Mouse (Mus musculus): Measurements from ENCODE around the gene 4930430F08Rik. TPM values are rescaled to one million over a fixed set of nuclear protein-coding genes. Genes with fewer than 3 reads are reported as not detected.

The 4930430F08Rik gene
- total and polyA plus RNA-seq, 2 experiments, result 8.3 to 10.3 TPM

DNA sequence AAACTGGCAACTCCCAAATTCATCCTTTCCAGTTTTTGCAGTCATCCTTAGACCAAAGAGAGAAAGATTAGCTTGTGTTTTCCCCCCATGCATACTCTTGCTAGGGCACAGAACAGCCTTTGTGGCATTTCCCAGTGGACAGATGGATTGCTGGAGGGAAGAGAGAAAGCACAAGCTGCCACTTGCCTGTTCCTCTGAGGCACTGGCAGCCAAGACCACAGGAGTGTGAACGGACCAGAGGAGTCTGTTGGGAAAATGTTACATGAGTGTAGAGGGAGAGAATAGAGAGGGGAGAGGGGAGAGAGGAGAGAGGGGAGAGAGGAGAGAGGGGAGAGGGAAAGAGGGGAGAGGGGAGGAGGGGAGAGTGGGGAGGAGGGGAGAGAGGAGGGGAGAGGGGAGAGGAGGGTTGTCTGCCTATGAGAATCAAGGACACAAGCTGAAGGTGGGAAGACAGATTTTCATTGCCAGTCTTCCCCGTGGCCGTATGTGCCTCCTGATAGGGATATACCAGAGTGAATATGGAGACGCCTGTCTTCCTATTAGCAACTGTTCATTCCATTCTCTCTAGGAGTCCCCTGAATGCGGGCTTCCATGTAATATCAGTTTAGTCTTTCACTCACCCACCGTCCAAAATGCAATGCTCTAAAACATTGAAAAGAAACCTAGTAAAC is 27.1 kb upstream of the 4930430F08Rik start:
- Histone ChIP-seq H3K27me3 (ENCODE audit: control insufficient read depth, insufficient read depth, low read length) (no peaks in the 10 kb centered on the region), H3K36me3 (ENCODE audit: control insufficient read depth, insufficient read depth, low read length) (no peaks in the 10 kb centered on the region), H3K79me2 (ENCODE audit: control insufficient read depth, insufficient read depth, low read length) (no peaks in the 10 kb centered on the region), H3K27ac (replicated peaks; ENCODE audit: insufficient read depth, low read depth, low read length) (no peak overlapping the region), H3K4me3 (ENCODE audit: insufficient read depth, low read depth, low read length) (no peak overlapping the region), H3K4me1 (ENCODE audit: control insufficient read depth, insufficient read depth, low read length) (no peaks in the 10 kb centered on the region), H3K9ac (ENCODE audit: low read depth, low read length) (no peak overlapping the region)
- no peak for TF ChIP-seq CTCF (IDR thresholded peaks at IDR 0.05; ENCODE audit: low read depth, low read length)
- TF ChIP-seq POLR2A (IDR thresholded peaks at IDR 0.05; ENCODE audit: extremely low read depth, insufficient read depth, low read length), result no peak
- no peak for DNase-seq (ENCODE audit: extremely low read depth, low read depth, low spot score)
- 71% methylated on average over 6 of the region's 6 CpGs for WGBS

DNA sequence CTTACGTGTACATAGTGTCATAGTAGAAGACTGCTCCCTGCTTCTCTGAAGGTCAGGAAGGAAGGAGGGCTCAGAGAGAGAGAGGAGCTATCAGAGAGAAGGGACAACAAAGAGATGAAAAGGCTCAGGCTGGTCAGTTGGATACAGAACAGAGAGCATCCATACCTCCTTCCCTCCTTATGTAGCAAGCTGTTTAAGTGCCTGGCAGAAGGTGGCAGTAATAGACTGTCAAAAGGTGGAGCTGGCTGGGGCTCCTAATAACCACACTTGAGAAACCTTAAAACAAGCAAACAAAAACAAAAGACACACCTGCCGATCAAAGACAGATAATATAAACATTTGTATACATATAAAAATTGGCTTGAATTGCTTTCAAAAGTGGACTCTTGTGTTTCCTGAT is 14.0 kb upstream of the 4930430F08Rik start:
- H3K36me3 ChIP-seq (ENCODE audit: control insufficient read depth, insufficient read depth, low read length), result no peaks in the 10 kb centered on the region
- H3K4me3 ChIP-seq (ENCODE audit: insufficient read depth, low read depth, low read length), result no peak overlapping the region
- WGBS, result 68% methylated on average over 2 of the region's 2 CpGs
- no peaks in the 10 kb centered on the region for H3K27me3 ChIP-seq (ENCODE audit: control insufficient read depth, insufficient read depth, low read length)
- no peak overlapping the region for H3K9ac ChIP-seq (ENCODE audit: low read depth, low read length)
- no peak for DNase-seq (ENCODE audit: extremely low read depth, low read depth, low spot score)
- no peak overlapping the region for H3K27ac ChIP-seq (replicated peaks; ENCODE audit: insufficient read depth, low read depth, low read length)
- TF ChIP-seq CTCF (IDR thresholded peaks at IDR 0.05; ENCODE audit: low read depth, low read length), result no peak
- no peaks in the 10 kb centered on the region for H3K4me1 ChIP-seq (ENCODE audit: control insufficient read depth, insufficient read depth, low read length)
- H3K79me2 ChIP-seq (ENCODE audit: control insufficient read depth, insufficient read depth, low read length), result no peaks in the 10 kb centered on the region

DNA sequence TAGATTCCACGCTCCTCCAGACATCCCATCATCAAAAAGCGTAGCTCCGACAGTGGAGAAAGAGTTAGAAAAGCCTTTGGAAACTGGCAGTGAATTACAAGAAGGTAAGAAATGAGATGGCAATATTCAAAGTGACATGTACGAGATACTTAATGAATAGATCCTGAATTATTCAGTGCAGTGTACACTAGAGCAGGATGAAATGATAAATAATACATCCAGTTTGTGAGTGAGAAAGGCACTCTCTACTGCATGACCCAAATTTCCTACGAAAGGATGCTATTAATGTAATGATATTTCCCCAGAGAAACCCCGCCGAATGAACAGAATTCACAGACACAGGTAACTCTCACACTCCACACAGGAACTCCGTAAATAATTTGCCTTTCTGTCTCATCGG is 13.3 kb upstream of the 4930430F08Rik start:
- WGBS, result 81% methylated on average over 9 of the region's 9 CpGs
- Histone ChIP-seq H3K9ac (ENCODE audit: low read depth, low read length) (no peak overlapping the region), H3K36me3 (ENCODE audit: control insufficient read depth, insufficient read depth, low read length) (no peaks in the 10 kb centered on the region), H3K27me3 (ENCODE audit: control insufficient read depth, insufficient read depth, low read length) (no peaks in the 10 kb centered on the region), H3K4me1 (ENCODE audit: control insufficient read depth, insufficient read depth, low read length) (no peaks in the 10 kb centered on the region), H3K27ac (replicated peaks; ENCODE audit: insufficient read depth, low read depth, low read length) (no peak overlapping the region), H3K4me3 (ENCODE audit: insufficient read depth, low read depth, low read length) (no peak overlapping the region), H3K79me2 (ENCODE audit: control insufficient read depth, insufficient read depth, low read length) (no peaks in the 10 kb centered on the region)
- DNase-seq (ENCODE audit: extremely low read depth, low read depth, low spot score), result no peak
- no peak for TF ChIP-seq POLR2A (IDR thresholded peaks at IDR 0.05; ENCODE audit: extremely low read depth, insufficient read depth, low read length)
- no peak for TF ChIP-seq CTCF (IDR thresholded peaks at IDR 0.05; ENCODE audit: low read depth, low read length)

DNA sequence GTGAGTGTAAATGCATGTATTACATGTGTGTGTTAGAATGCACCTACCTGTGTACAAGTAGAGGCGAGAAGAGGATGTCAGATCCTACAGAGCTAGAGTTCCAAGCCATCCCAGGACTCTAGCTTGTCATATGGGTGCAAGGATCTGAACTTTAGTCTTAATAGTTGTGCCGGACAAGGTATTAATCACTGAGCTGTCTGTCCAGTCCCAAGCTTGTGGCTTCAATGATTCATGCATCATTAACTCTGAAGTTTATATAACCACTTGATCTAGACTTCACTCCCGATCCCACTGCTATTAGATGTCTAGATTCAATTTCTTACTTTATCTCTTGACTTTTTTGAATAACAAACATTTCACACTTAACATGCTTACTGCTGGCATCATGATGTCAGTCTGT is 8.1 kb upstream of the 4930430F08Rik start:
- WGBS, result 81% methylated on average over 3 of the region's 3 CpGs
- Histone ChIP-seq H3K27me3 (ENCODE audit: control insufficient read depth, insufficient read depth, low read length) (no peaks in the 10 kb centered on the region), H3K79me2 (ENCODE audit: control insufficient read depth, insufficient read depth, low read length) (no peaks in the 10 kb centered on the region), H3K4me1 (ENCODE audit: control insufficient read depth, insufficient read depth, low read length) (no peaks in the 10 kb centered on the region), H3K9ac (ENCODE audit: low read depth, low read length) (no peak overlapping the region), H3K36me3 (ENCODE audit: control insufficient read depth, insufficient read depth, low read length) (no peaks in the 10 kb centered on the region), H3K27ac (replicated peaks; ENCODE audit: insufficient read depth, low read depth, low read length) (no peak overlapping the region), H3K4me3 (ENCODE audit: insufficient read depth, low read depth, low read length) (no peak overlapping the region)
- TF ChIP-seq CTCF (IDR thresholded peaks at IDR 0.05; ENCODE audit: low read depth, low read length), result no peak
- TF ChIP-seq POLR2A (IDR thresholded peaks at IDR 0.05; ENCODE audit: extremely low read depth, insufficient read depth, low read length), result no peak
- no peak for DNase-seq (ENCODE audit: extremely low read depth, low read depth, low spot score)

DNA sequence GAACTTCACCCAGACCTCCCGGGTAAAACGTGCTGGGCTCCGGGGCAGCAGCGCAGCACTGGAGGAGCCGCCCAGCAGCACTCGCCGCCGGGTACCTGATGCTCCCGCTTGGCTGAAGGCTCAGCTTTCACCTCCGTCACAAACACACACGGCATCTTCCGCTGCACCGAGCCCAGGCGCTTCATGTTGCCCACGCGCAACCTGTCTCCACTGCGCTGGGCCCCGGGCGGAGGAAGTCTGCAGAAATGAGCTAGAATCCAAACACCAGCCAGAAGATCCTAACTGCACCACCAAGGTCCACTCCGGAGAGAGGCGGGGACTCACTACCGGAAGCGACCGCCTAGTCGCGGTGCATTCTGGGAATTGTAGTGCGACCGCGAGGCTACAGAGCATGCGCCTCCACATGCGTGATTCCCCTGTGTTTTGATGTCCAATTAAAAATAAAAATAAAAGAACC is 1.3 kb downstream of the 4930430F08Rik start:
- peak overlapping the region; percentile 74 for H3K4me3 ChIP-seq (ENCODE audit: insufficient read depth, low read depth, low read length)
- no peak overlapping the region for H3K27ac ChIP-seq (replicated peaks; ENCODE audit: insufficient read depth, low read depth, low read length)
- peak; percentile 79 for DNase-seq (ENCODE audit: extremely low read depth, low read depth, low spot score)
- H3K4me1 ChIP-seq (ENCODE audit: control insufficient read depth, insufficient read depth, low read length), result peaks cover 3% of the 10 kb centered on the region; the same call in 1 of the 2 replicates
- no peak for TF ChIP-seq CTCF (IDR thresholded peaks at IDR 0.05; ENCODE audit: low read depth, low read length)
- TF ChIP-seq POLR2A (IDR thresholded peaks at IDR 0.05; ENCODE audit: extremely low read depth, insufficient read depth, low read length), result peak; percentile 55; the same call in 1 of the 2 replicates
- H3K36me3 ChIP-seq (ENCODE audit: control insufficient read depth, insufficient read depth, low read length), result no peaks in the 10 kb centered on the region
- no peaks in the 10 kb centered on the region for H3K27me3 ChIP-seq (ENCODE audit: control insufficient read depth, insufficient read depth, low read length)
- WGBS, result under 1% methylated on average over 31 of the region's 31 CpGs
- no peaks in the 10 kb centered on the region for H3K79me2 ChIP-seq (ENCODE audit: control insufficient read depth, insufficient read depth, low read length)
- peak overlapping the region; percentile 62 for H3K9ac ChIP-seq (ENCODE audit: low read depth, low read length)

DNA sequence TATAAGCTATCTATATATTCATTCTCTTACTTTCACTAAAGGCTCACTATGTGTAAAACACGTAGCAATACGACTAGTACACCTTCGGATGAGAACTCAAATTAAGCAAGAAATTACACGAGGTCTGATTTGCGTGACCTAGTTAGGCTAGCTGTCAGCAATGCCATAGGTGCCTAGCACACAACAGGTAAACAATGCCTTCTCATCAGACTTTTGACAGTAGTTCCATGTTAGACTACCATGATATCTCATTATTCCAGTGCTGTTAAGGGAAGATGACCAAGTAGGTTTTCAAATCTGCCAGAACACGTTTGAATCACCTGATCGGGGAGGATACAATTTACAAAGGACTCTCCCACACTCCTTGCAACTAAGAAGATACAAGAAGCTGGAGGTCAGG is 1.7 kb downstream of the 4930430F08Rik start:
- peaks cover 3% of the 10 kb centered on the region; the same call in 1 of the 2 replicates for H3K4me1 ChIP-seq (ENCODE audit: control insufficient read depth, insufficient read depth, low read length)
- WGBS, result 23% methylated on average over 7 of the region's 7 CpGs
- H3K27ac ChIP-seq (replicated peaks; ENCODE audit: insufficient read depth, low read depth, low read length), result no peak overlapping the region
- TF ChIP-seq POLR2A (IDR thresholded peaks at IDR 0.05; ENCODE audit: extremely low read depth, insufficient read depth, low read length) (no peak), CTCF (IDR thresholded peaks at IDR 0.05; ENCODE audit: low read depth, low read length) (no peak)
- no peaks in the 10 kb centered on the region for H3K27me3 ChIP-seq (ENCODE audit: control insufficient read depth, insufficient read depth, low read length)
- H3K4me3 ChIP-seq (ENCODE audit: insufficient read depth, low read depth, low read length), result peak overlapping the region; percentile 74
- no peaks in the 10 kb centered on the region for H3K79me2 ChIP-seq (ENCODE audit: control insufficient read depth, insufficient read depth, low read length)
- peak; percentile 31 for DNase-seq (ENCODE audit: extremely low read depth, low read depth, low spot score)
- peak overlapping the region; percentile 62 for H3K9ac ChIP-seq (ENCODE audit: low read depth, low read length)
- no peaks in the 10 kb centered on the region for H3K36me3 ChIP-seq (ENCODE audit: control insufficient read depth, insufficient read depth, low read length)
